Mouse (Mus musculus) liver, embryonic 14.5 days (tissue): ENCODE results near the gene Tmco1.

Experiments used
- CTCF ChIP-seq: IDR thresholded peaks from 2 replicates; pipeline ENCODE4 v1.5.1; 2016; ENCODE audit warnings: antibody characterized with exemption, low read depth, control low read depth
- EP300 ChIP-seq: IDR thresholded peaks from 2 replicates; pipeline ENCODE4 v1.6.1; 2016; ENCODE audit warnings: antibody characterized with exemption, low read depth

- TF ChIP-seq CTCF = no peak
- no peak for TF ChIP-seq EP300
These were observed 72.0 kb downstream of the Tmco1 start for GRCm38 (mm10) chr1:167380223-167380622.
